Mouse (Mus musculus): ENCODE measurements around the gene Cilp.

GRCm38 (mm10) chr9:65261591-65262230 is 3.3 kb upstream of the Cilp start:
- TF ChIP-seq TCF12 (IDR thresholded peaks at IDR 0.05; ENCODE audit: insufficient read depth, poor library complexity, severe bottlenecking) (no peak), POLR2AphosphoS2 (IDR thresholded peaks at IDR 0.05; ENCODE audit: insufficient read length, low read depth) (no peak), POLR2A (IDR thresholded peaks at IDR 0.05; ENCODE audit: insufficient read length, low read depth) (no peak), USF1 (IDR thresholded peaks at IDR 0.05; ENCODE audit: low read depth) (no peak), SRF (IDR thresholded peaks at IDR 0.05; ENCODE audit: control insufficient read depth, insufficient read length, low read depth) (no peak), CEBPB (IDR thresholded peaks at IDR 0.05; ENCODE audit: insufficient read depth, poor library complexity, severe bottlenecking) (no peak), TCF3 (IDR thresholded peaks at IDR 0.05; ENCODE audit: insufficient read length, low read depth) (no peak), MAX (IDR thresholded peaks at IDR 0.05; ENCODE audit: low read depth) (no peak), E2F4 (IDR thresholded peaks at IDR 0.05; ENCODE audit: insufficient read depth) (no peak), MYOD1 (IDR thresholded peaks at IDR 0.05; ENCODE audit: control insufficient read depth in 1 of 3, insufficient read length in 2 of 3, low read depth in 2 of 3) (no peak), MYOG (IDR thresholded peaks at IDR 0.05; ENCODE audit: control insufficient read depth in 1 of 3, insufficient read depth in 1 of 3, insufficient read length in 2 of 3, low read depth in 2 of 3) (no peak)

All from myocyte (in vitro differentiated cells).